8 mouse cellular contexts compared by ENCODE assay signal in the genomic region with DNA sequence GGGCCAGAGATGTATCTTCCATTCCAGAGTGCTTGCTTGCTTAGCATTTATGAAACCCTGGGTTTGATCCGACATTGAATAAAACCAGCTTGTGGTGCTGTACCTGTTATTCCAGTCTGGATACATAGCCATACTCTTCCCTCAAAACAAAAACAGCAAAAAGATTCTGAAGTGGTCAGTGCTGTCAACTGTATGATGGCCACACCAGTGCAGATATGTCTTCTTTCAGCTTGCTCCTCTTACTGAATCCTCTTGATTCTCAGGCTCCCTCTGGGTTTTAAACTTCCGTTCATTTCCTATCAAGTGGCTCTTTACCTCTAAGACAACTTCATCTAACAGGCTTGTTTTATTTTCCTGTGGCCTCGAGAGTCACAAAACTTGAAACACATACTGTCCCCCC. TPM values are rescaled to one million over a fixed set of nuclear protein-coding genes. Genes with fewer than 3 reads are reported as not detected.
A peak's percentile ranks its signal among the peaks of the same experiment; 100 is the strongest.
DNase-seq lines count a peak whose midpoint lies in the region; ATAC-seq and TF ChIP-seq lines count a peak whose summit lies in the region.

A gene (minus strand): TSS at position 101 of the 400 bp plus-strand sequence.

- H3K4me2 ChIP-seq in embryonic facial prominence, embryonic 11.5 days (ENCODE audit: low read depth, low read length) = peak within 1 kb of the TSS; percentile 83
- H3K4me2 ChIP-seq in midbrain, embryonic 11.5 days = peak within 1 kb of the TSS; percentile 60

- no peaks in the 10 kb centered on the region for H3K27me3 ChIP-seq in embryonic facial prominence, embryonic 11.5 days (ENCODE audit: control insufficient read depth, insufficient read depth, low read length)
- no peaks in the 10 kb centered on the region for H3K27me3 ChIP-seq in midbrain, embryonic 11.5 days (ENCODE audit: control insufficient read depth, insufficient read depth, low read length)

- TF ChIP-seq POLR2A in lung, adult 2 months (IDR thresholded peaks at IDR 0.05; ENCODE audit: borderline replicate concordance, extremely low read depth, low read depth, low read length) = no peak

- 71% methylated on average over 3 of the region's 3 CpGs for WGBS in lung, adult 2 months
- 74% methylated on average over 3 of the region's 3 CpGs for WGBS in embryonic facial prominence, embryonic 11.5 days
- WGBS in midbrain, embryonic 11.5 days = 75% methylated on average over 3 of the region's 3 CpGs

- DNase-seq in lung, adult 2 months = no peak
- DNase-seq in lung, postnatal 25 days (ENCODE audit: low spot score) = no peak
- no peak for DNase-seq in embryonic facial prominence, embryonic 11.5 days (ENCODE audit: low spot score)
- DNase-seq in midbrain, embryonic 11.5 days (ENCODE audit: low spot score, missing footprints) = no peak
- no peak for DNase-seq in layer of hippocampus, postnatal 10 days (ENCODE audit: low spot score in 2 of 2)
- DNase-seq in ovary, postnatal 36 days (ENCODE audit: low spot score) = no peak
- no peak for DNase-seq in frontal cortex, postnatal 36 days (ENCODE audit: low spot score in 2 of 2)

- no peaks in the 10 kb centered on the region for H3K9me3 ChIP-seq in embryonic facial prominence, embryonic 11.5 days (replicated peaks; ENCODE audit: control insufficient read depth, low read length)
- H3K9me3 ChIP-seq in midbrain, embryonic 11.5 days (ENCODE audit: control insufficient read depth, low read length) = no peaks in the 10 kb centered on the region

- no peaks in the 10 kb centered on the region for H3K36me3 ChIP-seq in embryonic facial prominence, embryonic 11.5 days (replicated peaks; ENCODE audit: control insufficient read depth, insufficient read depth, low read depth, low read length)
- H3K36me3 ChIP-seq in midbrain, embryonic 11.5 days (ENCODE audit: control insufficient read depth, insufficient read depth, low read length) = no peaks in the 10 kb centered on the region

- peaks cover 9% of the 10 kb centered on the region for H3K4me1 ChIP-seq in lung, adult 2 months (ENCODE audit: control insufficient read depth, insufficient read depth, low read length)
- H3K4me1 ChIP-seq in embryonic facial prominence, embryonic 11.5 days (ENCODE audit: control insufficient read depth, insufficient read depth, low read length) = no peaks in the 10 kb centered on the region
- H3K4me1 ChIP-seq in midbrain, embryonic 11.5 days (ENCODE audit: control insufficient read depth, insufficient read depth, low read length) = peaks cover 14% of the 10 kb centered on the region

- H3K9ac ChIP-seq in embryonic facial prominence, embryonic 11.5 days (replicated peaks; ENCODE audit: low read length) = peak within 1 kb of the TSS; percentile 87
- peak within 1 kb of the TSS; percentile 90 for H3K9ac ChIP-seq in midbrain, embryonic 11.5 days (ENCODE audit: low read length)

- 0 out of 2 replicates have a peak within 1 kb of the TSS, but pooled peaks have one; percentile 9 for H3K27ac ChIP-seq in embryonic facial prominence, embryonic 11.5 days (replicated peaks; ENCODE audit: low read depth, low read length)
- peak within 1 kb of the TSS; percentile 35; the same call in 1 of the 2 replicates for H3K27ac ChIP-seq in midbrain, embryonic 11.5 days (ENCODE audit: low read depth, low read length)

- no peak for TF ChIP-seq CTCF in lung, adult 2 months (IDR thresholded peaks at IDR 0.05; ENCODE audit: insufficient read depth, low read length)

- H3K4me3 ChIP-seq in lung, adult 2 months (replicated peaks; ENCODE audit: extremely low read depth, low read depth, low read length) = no peak within 1 kb of the TSS
- peak within 1 kb of the TSS; percentile 87 for H3K4me3 ChIP-seq in embryonic facial prominence, embryonic 11.5 days (ENCODE audit: low read depth, low read length)
- peak within 1 kb of the TSS; percentile 77 for H3K4me3 ChIP-seq in midbrain, embryonic 11.5 days (ENCODE audit: low read depth, low read length)

- no peak for ATAC-seq in embryonic facial prominence, embryonic 11.5 days (replicated peaks; ENCODE audit: insufficient number of reproducible peaks, low FRiP score, low TSS enrichment, low read depth)
- no peak for ATAC-seq in hematopoietic stem cell, adult 5-6 weeks (replicated peaks in 1 of 2; ENCODE audit: insufficient read depth in 1 of 2, low FRiP score in 2 of 2, low TSS enrichment in 1 of 2, low read depth in 1 of 2, poor library complexity in 2 of 2, severe bottlenecking in 2 of 2)
- ATAC-seq in midbrain, embryonic 11.5 days (ENCODE audit: low FRiP score) = no peak

RNA-seq across cellular contexts. Expression of the gene that starts here (rescaled TPM):
- polyA plus RNA-seq in lung, adult 2 months (2012; rRNA removed) = 14.2 and 21.4 TPM in 2 replicates
- polyA plus RNA-seq in embryonic facial prominence, embryonic 11.5 days (2014; fragmentation: Nextera tagmentation; extraction: Ambion mirVana) = 24.4 and 25.0 TPM in 2 replicates
- 8.3 and 11.9 TPM in 2 replicates for total RNA-seq in hematopoietic stem cell, adult 5-6 weeks (2017)
- 23.1 and 24.5 TPM in 2 replicates for polyA plus RNA-seq in midbrain, embryonic 11.5 days (2014; fragmentation: Nextera tagmentation; extraction: Ambion mirVana)
- 1 to 10 TPM; 7.8 to 9.4 TPM for total RNA-seq in layer of hippocampus, postnatal 10 days (2021)
